Mouse (Mus musculus) left cerebral cortex, postnatal 10 days (tissue): Measurements from ENCODE around the gene Neurl1b. TPM values are rescaled to one million over a fixed set of nuclear protein-coding genes. Genes with fewer than 3 reads are reported as not detected.

Source experiments
- DNase-seq, 2 experiments: peaks; one replicate each; pipeline ENCODE4 v3.0.0; 2021 to 2022; ENCODE audit warnings: low spot score in 2 of 2, mixed read lengths in 1 of 2; ENCODE audit errors: extremely low spot score in 1 of 2
- intact Hi-C: fragments of 180-260 bp; cut with DNase I; formaldehyde crosslinking; loops from one replicate; pipeline ENCODE4 v1.15.1; 2025
- total RNA-seq, 2 experiments: library from RNA; stranded (reverse); gene quantifications; 2 replicates each; pipeline ENCODE4 v1.2.3; 2021

Gene Neurl1b
- total RNA-seq = 100 to 1,000 TPM; 118 to 135 TPM

GRCm38 (mm10) chr17:26414523-26415354 is at the start of gene Neurl1b:
Gene Neurl1b (plus strand): TSS chr17:26414829.
- intact Hi-C loops = loop anchor here (5.0 kb wide), 1 partner anchor 62 kb away; no protein-coding TSS in a partner anchor
- peak in 1 of 2 experiments; percentile 71 for DNase-seq

- intact Hi-C loops = no loop called here
- DNase-seq = no peak
Measured at GRCm38 (mm10) chr17:26366792-26367191, 47.8 kb upstream of the Neurl1b start.

- intact Hi-C loops = no loop called here
Measured at GRCm38 (mm10) chr17:26368336-26368992, 46.2 kb upstream of the Neurl1b start.

GRCm38 (mm10) chr17:26370521-26371245 is 43.9 kb upstream of the Neurl1b start:
- DNase-seq = peak in 1 of 2 experiments; percentile 70
- intact Hi-C loops = no loop called here

More at GRCm38 (mm10) chr17:26368336-26368992, 46.2 kb upstream of the Neurl1b start:
- DNase-seq = peak in 1 of 2 experiments; percentile 54

- intact Hi-C loops = no loop called here
- no peak for DNase-seq
Measured at GRCm38 (mm10) chr17:26371246-26371535, 43.4 kb upstream of the Neurl1b start.

GRCm38 (mm10) chr17:26373211-26373610 is 41.4 kb upstream of the Neurl1b start:
- intact Hi-C loops = no loop called here
- no peak for DNase-seq

GRCm38 (mm10) chr17:26376416-26376815 is 38.2 kb upstream of the Neurl1b start:
- intact Hi-C loops = no loop called here
- no peak for DNase-seq

- intact Hi-C loops = no loop called here
- no peak for DNase-seq
Measured at GRCm38 (mm10) chr17:26376994-26377744, 37.5 kb upstream of the Neurl1b start.

- intact Hi-C loops = no loop called here
- no peak for DNase-seq
Measured at GRCm38 (mm10) chr17:26380280-26380985, 34.2 kb upstream of the Neurl1b start.

DNA sequence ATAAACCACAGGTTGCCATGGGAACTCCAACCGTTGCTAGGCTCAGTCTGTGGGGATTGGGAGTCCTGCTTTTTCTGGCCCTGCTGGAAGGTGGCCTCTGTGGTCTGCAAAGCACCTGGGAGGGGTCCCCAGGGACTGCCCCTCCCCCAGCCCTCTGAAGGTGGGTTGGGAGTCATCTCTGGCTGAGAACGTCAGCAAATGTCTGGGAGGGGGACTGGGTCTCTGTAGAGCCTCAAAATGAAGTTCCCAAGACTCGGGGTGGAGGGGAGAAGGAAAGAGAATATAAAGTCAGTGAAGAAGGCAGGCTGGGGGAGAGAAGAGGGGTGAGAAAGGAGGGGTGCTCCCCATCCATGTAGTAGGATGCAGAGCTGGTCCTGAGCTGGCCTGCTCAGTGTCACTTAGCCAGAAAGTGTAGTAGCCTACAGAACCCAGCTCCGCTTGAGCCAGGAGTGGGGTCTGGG is 33.6 kb upstream of the Neurl1b start:
- DNase-seq = peak; percentile 71 to 76
- intact Hi-C loops = no loop called here

GRCm38 (mm10) chr17:26381613-26382012 is 33.0 kb upstream of the Neurl1b start:
- intact Hi-C loops = no loop called here
- peak in 1 of 2 experiments; percentile 46 for DNase-seq

DNA sequence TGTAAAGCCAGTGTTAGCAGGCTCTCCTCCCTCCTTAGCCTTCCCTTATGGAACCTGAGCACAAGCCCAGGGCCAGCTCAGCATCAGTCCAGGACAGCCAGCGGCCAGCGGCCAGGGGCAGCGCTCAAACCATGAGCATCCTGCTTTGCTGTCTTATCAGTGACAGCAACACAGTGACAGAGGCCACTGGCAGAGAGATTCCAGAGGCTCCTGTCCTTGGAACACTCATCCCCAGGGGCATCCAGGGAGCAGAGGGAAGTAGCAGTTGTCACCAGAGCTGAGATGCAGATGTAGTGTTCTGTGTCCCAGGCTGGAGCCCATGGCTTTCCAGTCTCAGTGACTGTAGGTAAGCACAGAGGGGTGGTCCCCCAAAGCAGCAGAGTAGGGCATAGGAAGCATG is 32.5 kb upstream of the Neurl1b start:
- DNase-seq = no peak
- intact Hi-C loops = no loop called here

DNA sequence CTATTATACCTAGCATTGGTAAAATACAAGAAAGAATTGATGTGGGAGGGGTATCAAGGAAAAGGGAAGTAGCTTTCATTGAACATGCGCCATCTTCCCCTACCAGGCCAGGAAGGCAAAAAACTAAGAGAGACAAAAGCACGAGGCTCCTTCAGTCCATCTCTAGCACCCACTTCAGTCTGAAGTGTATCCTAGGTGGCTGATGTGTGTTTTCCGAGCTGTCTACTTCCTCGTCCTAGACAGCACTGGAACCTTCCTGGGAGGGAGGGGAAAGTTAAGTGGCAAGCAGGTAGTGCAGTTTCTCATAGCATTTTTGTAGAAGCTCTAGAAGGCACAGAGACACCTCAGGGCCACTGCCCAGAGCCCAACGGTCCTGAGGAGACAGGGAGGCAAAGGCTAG is 31.9 kb upstream of the Neurl1b start:
- intact Hi-C loops = no loop called here
- DNase-seq = no peak

DNA sequence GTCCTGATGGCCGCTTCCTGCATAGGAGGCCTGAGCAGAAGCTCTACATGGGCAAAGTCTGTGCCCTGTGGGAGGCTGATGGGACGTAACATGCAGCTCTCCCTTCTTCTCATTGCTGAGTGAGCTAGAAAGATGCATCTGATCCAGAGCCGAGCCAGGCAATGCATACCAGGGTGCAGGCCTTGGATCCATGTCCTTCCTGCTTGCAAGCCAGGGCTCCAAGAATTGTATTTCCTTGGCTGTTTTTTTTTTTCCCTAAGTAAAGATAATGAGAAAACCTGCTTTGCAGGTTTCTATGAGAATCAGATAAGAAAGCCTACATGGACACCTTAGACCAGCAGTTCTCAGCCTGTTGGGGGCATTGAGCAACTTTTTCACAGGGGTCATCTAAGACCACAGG is 30.5 kb upstream of the Neurl1b start:
- intact Hi-C loops = no loop called here

GRCm38 (mm10) chr17:26385252-26386130 is 29.1 kb upstream of the Neurl1b start:
- peak in 1 of 2 experiments; percentile 49 for DNase-seq
- intact Hi-C loops = no loop called here

More for the DNA sequence above, 30.5 kb upstream of the Neurl1b start:
- no peak for DNase-seq

GRCm38 (mm10) chr17:26386131-26386481 is 28.5 kb upstream of the Neurl1b start:
- intact Hi-C loops = no loop called here
- DNase-seq = no peak

DNA sequence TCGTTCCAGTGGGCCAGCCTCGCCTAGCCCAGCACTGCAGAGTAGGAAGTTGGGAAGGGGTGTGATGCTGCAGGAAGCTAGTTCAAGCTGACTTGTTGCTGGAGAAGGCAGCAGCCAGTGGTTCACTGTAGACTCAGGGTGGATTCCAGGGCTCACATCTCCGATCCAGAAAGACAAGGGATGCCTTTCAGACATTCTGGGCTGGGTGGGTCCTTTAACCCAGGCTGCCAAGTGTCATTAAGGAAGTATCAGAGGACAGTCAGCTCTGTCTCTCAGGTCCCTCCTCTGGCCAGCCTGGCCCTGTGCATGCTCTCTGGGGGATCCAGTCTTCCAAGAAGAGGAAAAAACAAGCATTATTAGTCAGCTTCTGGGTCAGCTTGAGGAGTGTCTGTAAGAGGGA is 26.5 kb upstream of the Neurl1b start:
- intact Hi-C loops = no loop called here
- DNase-seq = no peak
